Mouse (Mus musculus) cerebellum, adult (tissue): ENCODE results near the gene Gm20388.

Experiments used
- ATAC-seq: cut with Nextera tagmentation; 2 replicates; pipeline ENCODE4 v1.9.2; 2017; ENCODE audit warnings: mild to moderate bottlenecking, moderate library complexity, mixed read lengths; ENCODE audit not compliant: insufficient number of reproducible peaks, low FRiP score, low TSS enrichment

Gene Gm20388

DNA sequence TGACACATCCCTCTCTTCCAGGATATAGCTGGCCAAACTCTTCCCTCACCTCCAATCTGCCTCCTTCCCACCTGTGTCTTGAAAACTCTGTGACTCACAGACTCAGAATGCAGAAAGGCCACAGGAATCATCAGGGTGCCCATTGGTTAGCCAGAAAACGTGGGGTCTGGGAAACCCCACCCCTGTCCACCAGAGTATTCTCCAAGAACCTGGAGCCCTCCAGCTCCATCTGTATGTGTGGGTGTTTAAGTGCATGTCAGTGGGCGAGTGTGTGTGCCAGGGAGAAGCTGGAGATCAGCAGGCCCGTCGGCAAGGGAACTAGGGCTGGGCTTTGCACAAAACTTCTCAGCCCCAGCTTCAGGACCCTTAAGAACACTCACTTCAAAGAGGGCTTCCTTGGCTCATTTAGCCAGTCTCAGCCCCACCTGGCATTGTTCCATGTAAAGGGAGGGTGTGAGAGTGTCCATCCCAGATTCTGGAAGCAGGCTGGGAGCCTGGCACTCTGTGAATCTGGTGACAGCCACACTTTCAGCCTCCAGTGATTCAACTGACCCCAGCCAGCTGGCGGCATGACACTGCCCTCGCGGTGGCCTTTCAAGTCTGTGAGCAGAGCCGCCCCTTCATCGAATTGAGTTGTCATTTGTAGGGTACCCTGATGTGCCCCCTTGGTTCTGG is 2509.4 kb downstream of the Gm20388 start:
- ATAC-seq = no peak

DNA sequence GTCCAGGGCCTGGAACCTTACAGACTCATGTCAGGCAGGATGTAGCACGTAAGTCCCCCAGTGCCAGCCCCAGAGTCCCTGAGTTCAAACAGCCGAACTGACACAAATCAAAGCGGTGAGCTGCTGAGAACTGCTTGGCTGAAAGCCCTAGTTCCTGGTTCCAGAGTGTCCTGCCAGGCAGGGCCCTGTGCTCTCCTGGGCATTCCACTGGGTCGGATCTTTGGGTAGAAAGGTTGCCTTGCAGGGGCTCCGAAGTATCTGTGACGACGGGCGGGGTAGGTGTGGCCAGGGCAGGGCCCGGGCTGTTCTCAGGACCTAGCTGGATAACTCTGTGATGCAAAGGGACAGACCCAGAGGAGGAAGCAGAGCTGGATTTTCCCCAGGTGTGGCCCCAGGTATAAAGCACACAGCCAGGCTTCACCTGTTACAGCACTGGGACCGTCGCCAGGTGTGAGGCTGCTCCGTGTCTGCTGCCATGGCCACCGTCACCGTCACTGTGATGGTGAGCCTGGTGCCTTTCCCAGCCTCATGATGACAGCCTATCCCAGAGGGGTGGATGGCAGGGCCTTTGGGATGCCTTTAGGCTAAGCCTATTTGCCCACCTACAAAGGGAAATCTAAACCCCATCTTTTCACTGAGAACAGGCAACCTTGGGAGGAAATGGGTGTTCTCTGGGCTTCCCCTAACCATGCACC is 2510.9 kb downstream of the Gm20388 start, which contains the start of gene Il17c:
Gene Il17c (plus strand): TSS at position 645 of the 695 bp plus-strand sequence.
- ATAC-seq = no peak

DNA sequence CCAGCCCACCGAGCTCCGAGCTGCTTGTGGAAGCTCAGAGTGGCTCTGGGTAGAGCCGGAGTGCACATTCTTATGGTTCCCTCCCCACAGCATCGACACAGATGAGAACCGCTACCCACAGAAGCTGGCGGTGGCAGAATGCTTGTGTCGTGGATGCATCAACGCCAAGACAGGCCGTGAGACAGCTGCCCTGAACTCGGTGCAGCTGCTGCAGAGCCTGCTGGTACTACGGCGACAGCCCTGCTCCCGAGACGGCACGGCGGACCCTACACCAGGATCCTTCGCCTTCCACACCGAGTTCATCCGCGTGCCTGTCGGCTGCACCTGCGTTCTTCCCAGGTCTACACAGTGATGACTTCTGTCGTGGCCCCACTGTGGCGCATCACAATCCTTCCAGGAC is 2512.6 kb downstream of the Gm20388 start:
- no peak for ATAC-seq

DNA sequence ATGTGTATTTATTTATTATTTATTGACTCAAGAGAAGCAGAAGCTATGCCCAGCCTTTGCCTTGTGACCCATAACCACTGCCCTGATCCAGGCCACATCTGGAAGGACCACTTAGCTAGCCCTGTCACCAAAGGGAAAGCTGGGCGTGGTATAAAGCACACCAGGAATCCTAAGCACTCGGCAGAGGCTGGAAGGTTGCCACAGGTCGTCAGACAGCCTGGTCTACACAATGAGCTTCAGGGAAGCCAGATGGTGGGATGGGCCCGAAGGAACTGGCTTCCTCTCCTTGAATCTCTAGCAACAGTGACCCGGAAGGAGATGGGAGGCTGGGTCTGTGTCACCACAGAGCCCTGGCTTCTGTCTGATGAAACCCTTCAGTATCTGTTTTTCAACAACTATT is 2513.0 kb downstream of the Gm20388 start:
- ATAC-seq = no peak

DNA sequence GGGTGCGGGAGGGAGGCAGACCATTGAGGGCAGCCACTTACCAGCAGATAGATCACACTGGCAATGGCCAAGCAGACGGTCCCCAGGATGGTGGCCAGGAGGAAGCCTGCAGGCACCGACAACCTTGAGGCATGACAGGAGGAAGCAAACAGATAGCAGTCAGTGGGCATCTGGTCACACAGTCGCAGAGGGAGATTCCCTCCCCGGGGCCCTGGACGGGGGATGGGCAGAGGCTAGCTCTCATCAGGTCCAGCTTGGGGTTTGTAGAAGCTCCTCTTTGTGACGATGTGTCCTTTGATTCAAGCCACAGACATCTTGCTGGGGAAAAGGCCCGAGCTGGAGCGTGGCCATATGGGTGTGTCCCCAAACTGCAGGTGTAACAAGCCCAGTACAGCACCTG is 2515.5 kb downstream of the Gm20388 start:
- ATAC-seq = no peak

DNA sequence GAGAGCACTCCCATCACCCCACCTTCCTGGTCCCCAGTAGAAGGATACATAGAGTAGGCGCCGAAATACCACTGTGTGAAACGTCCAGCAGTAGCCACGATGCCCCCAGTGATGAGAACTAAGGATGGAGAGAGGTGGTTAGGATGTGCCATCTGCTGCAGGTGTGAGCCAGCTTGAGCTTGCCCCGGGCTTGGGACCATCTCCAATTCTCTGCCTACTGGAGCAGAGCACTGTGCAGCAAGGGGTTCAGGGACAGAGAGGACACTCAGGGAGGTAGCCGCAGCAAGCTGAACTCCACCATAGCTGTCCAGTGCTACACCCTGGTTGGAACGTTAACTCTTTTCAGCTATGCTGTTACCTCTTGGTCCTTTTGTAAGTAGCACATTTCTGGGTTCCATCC is 2517.0 kb downstream of the Gm20388 start:
- no peak for ATAC-seq

DNA sequence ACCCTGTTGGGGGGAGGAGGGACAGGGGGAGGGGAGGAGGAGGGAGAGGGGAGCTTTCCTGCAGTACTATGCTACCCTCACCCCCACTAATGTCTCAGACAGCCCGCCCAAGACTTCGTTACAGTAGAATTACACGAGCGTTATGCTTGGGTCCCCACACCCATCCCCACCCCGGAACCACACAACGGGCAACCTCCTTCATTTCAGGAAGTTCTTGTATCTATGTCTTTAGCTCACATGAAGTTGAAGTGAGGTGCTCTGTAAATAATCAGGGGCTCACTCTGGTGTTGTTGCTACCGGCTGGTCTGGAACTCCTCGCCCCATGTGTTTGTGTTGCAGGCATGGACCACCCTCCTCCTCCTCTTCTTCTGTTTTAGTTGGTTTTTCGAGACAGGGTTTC is 2517.5 kb downstream of the Gm20388 start:
- no peak for ATAC-seq

DNA sequence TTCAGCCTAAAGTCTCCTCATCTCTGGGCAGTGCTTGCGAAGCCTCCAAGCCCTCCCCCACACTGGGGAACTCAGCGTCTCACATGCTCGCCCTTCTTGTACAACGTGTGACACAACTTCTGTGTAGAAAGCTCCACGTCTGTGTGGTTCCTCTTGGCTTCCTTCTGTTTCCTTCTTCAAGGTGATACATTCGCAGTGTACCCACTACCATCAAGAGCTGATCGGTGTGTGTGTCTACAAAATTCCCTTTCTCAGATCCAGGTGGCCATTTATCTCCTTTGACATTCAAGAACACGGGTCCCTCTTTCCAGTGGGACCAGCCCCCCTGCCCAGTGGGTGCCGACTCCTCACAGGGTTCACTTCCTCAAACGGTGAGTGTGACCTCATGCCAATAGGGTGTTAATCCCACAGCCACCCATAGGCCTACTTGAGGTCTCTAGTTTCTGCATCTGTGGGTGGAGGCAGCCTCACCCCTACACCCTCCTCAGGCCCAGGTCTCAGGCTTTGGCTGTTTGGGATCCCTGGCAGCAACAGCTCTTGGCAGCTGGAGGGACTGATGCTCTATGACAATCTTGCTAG is 2519.5 kb downstream of the Gm20388 start:
- ATAC-seq = no peak

DNA sequence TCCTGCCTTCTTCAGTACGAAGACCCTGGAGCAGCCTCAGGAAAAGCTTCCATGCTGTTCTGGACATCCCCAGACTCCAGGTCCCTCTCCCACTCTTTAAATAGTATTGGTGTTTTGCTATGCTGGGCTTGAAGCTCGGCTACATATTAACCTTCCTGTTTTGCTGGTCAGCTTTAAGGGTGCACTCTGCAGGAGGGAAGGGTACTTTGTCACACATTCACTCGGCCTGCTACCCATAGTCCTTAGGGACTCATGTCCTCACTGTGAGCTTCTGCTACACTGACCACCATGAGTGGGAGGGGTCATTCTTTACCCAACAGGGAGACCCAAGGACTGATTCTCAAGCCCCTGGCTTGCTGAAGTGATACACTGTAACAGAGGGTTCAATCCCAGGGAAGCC is 2520.0 kb downstream of the Gm20388 start:
- ATAC-seq = no peak

DNA sequence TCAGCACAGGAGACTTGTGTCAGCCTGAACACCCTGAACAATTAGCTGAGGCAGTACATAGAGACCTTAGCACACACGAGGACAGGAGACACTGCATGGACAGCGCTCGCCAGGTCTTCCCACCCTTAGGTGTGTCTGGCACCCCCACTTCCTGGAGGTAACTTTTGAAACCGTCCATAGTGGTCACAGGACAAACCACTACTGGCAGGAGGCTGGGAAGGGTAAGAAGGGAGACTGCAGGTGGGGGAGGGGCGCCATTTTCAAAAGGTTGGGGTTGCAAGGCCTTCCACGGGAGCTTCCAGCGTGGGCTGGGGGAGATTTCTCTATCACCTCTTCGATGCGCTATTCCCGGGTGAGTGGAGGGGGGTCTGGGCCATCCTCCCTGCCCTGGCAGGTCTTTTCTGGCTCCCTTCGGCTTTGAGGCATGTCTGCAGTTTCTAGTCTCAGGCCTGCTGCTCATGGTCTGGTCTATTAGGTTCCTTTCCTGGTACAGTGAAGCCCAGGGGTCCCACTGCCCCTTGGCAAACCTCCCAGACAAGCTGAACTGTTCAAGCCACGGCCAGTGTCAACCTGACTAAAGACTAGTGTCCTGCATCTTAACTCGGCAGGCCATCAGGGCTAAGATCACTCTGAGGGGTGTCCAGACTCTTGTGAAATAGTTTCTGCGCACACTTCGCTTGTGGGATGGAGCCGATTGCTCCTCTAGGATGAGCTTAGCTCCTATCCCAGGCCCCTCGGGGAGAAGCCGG is 2521.2 kb downstream of the Gm20388 start:
- no peak for ATAC-seq

DNA sequence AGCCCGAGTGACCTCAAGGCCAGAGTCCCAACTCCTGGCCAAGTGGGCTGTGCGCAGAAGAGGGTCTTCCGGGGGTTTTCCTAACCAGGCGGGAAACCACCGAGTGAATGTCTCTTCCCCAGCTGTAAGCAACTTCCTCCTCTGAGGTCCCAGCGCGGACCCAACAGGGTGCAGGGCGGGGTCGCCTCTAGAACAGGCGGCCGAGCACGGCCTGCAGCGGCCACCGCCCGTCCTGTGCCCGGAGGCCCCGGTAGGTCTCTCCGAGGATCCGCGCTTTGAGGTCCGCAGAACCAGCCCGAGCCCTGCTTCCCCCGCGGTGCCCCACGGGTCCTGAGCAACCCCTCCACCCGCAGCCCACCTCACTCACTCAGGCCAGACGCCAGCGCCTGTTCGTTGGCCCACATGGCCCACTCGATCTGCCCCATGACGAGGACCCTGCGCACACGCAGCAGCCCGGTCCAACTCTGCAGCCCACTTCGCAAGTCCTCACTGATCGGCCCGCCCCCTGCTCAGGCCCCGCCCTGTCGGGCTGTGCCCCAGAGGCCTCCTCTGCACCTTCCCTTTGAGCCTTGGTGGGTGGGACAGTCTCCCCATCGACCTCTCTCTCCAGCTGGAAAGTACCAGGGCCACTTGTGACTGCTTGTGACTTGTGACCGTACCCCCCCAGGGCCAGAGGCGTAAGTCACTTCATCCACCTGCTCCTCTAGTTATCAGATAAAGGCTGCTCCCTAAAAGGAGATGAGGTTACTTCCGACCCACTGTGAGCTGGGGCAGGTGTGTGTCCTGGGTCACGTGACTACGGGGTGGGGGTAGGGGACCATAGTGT is 2522.0 kb downstream of the Gm20388 start, which contains the start of gene Cyba:
Gene Cyba (minus strand): TSS at position 488 of the 826 bp plus-strand sequence.
- no peak for ATAC-seq

DNA sequence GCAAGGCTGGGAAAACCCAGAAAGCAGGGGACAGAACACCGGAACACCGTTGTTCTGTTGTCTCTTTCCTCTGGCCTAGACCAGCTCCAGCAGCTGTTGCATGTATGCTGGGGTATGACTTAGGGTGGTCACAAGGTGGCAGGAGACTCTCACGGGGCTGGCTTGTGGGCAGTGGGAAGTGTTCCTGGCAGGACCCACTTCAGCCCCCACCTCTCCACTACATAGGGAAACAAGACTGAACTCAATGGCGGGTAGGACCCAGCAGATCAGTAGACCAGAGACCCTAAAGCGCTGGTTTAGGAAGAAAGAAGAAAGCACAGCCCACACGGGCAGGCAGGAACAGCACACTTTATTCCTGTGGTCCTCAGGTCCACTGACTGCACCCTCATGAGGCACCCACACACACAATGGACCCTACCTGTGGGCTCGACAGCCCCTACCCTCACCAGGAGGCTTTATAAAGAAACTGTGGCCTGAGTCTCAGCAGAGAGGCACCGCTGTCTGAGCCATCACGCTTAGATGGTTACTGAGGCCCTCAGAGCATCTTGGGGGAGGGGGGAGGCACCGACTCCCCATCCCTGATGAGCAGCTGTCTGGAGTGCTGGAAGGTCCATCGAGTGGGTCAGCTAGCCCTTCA is 2522.7 kb downstream of the Gm20388 start:
- ATAC-seq = no peak

DNA sequence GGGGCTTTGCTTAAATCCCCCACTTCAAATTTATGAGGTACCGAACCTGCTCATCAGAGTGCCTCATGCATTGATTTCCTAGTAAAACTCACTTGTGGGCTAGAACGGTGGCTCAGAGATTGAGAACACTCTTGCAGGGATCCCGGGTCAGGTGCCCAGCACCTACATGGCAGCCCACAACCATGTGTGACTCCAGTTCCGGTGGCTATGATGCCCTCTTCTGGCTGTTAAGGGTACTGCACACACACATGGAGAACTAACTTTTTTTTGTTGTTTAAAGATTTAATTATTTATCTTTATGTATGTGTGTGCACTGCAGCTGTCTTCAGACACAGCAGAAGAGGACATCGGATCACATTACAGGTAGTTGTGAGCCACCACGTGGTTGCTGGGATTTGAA is 2524.7 kb downstream of the Gm20388 start:
- no peak for ATAC-seq

DNA sequence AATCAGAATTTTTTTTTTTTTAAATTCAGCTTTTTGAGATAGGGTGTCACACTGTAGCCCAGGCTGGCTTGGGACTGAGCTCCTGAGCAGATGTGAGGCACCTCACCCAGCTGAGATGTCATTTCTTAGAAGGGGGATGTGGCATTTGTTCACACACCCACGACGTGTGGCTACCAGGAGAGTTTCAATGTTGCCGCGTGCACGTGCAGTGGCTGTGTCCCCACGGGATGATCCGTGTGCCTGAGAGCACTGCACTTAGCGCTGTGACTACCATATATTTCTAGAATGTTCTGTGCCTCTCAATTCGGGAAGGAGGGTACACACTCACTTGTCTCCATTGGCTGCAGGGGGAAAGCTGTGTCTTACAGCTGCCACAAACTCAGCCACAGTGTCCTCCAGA is 2525.5 kb downstream of the Gm20388 start:
- no peak for ATAC-seq

DNA sequence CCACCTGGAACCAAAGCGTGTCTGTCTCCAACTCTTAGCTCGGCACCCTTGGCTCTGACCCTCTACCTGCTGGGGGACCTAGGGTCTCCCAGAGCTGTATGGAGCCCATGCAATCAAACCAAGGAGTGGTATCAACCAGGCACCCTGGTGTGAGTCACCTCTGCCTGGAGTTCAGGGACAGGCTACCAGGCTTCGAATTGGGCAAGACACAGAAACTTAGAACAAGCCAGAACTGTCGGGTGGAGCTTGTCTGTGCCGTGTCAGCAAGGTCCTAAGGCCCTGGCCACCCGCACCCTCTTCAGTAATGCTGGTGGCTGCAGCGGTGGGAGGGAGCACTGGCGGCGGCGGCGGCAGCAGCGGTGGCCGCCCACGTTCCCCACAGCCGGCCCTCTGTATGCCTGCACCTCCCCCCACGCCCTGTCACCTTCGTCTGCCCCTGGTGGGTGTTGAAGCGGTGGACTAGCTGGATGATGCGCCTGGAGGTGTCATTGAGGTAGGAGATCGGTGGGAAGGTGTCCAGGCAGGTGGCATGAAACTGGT is 2526.0 kb downstream of the Gm20388 start:
- no peak for ATAC-seq

DNA sequence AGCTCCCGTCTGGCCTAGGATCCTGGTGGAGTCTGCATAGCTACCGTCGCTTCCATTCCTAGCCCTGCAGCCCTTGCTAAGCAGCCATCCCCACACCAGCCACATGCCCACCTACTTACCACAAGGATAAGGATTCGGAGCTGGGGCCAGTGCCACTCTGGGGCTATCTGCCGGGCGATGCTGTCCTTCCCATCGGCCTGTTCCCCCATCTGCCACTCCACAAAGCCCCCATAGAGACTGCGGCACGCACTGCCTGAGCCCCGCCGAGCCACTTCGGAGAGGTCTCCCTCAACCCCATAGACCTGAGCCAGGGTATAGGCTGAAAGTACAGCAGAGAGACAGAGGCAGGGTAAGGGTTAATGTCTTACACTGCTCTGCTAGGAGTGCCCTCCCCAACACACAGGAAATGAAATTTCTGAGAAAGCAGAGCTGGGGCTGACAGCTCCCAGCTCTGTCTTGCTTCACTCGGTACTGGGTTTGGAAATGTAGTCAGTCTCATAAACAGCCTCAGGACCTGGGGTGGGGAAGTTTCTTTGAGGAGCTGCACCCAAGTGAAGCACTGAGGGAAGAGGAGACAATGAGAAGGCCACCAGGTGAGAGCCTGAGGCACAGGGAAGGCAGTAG is 2527.2 kb downstream of the Gm20388 start:
- ATAC-seq = no peak

DNA sequence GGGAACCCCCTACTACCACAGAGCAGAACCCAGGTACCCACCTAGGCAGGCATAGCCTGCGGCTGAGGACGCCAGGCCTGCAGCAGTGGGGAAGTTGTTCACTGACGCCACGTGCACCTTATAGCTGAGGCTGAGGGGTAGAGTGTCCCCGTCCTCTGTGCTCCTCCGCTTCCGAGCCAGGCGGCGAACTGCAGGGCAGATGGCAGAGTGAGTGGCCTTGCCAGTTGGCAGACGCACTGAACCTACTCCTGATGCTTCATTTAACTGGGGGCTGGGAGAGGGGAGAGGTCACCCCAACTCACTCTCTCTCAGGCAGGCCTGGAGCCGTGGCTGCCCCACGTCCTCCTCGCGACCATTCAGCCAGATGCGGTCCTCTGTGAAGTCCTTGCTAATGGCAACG is 2528.7 kb downstream of the Gm20388 start:
- ATAC-seq = no peak

DNA sequence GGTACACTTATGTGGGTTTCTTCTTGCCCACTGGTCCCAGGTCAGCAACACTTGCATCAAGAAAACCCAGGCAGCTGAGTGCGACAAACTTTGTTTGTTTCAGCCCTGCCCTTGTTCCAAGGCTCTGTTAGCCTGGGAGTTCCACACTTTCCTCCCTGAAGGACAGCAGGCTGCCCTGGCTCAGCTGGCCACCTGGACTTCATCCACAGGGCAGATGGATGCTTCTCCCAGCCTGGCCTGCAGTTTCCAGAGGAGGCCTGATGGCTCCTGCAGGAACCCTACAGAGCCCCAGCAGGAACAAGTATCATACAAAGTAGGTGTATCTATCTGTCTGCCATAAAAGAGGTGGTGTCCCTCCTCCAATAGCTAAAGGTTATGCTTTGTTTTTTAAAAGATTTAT is 2530.7 kb downstream of the Gm20388 start:
- ATAC-seq = no peak

DNA sequence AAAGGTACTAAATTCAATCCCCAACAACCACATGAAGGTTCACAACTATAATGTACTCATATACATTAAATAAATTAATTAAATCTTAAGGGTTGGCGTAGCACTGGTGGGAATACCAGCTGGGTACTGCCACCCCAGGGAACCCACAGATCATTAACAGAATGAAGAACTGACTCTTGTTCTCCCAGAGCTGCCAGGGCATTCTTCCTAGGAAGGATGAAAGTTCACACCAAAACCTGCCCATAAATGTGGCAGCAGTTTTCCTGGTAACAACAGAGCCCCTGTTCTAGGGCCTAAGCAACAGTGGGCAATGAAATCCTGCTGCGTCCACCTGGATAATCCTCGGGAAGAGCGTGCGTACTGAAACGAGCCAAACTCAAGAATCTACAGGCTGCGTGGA is 2531.7 kb downstream of the Gm20388 start:
- no peak for ATAC-seq
